Mouse (Mus musculus): Measurements from ENCODE around the gene Leap2.

Leap2 gene

GRCm38 (mm10) chr11:53423036-53423435, at the start of gene Leap2:
Gene Leap2, minus strand, starts transcription at chr11:53423170.
- DNase-seq (ENCODE audit: low spot score): no peak

GRCm38 (mm10) chr11:53472709-53473108, 49.7 kb upstream of the Leap2 start:
- DNase-seq (ENCODE audit: low spot score): no peak

GRCm38 (mm10) chr11:53469968-53470695, 47.2 kb upstream of the Leap2 start, which contains the start of gene Gm9837:
Gene Gm9837, minus strand, starts transcription at chr11:53470479.
- peak; percentile 95 for DNase-seq (ENCODE audit: low spot score)

- no peak for DNase-seq (ENCODE audit: low spot score)
These were observed 46.5 kb upstream of the Leap2 start for GRCm38 (mm10) chr11:53469294-53469967.

- DNase-seq (ENCODE audit: low spot score): peak; percentile 91
These were observed 43.4 kb upstream of the Leap2 start for GRCm38 (mm10) chr11:53466231-53466971.

GRCm38 (mm10) chr11:53463551-53464424, 40.8 kb upstream of the Leap2 start:
- peak; percentile 54 for DNase-seq (ENCODE audit: low spot score)

- no peak for DNase-seq (ENCODE audit: low spot score)
These were observed 38.8 kb upstream of the Leap2 start for GRCm38 (mm10) chr11:53461727-53462126.

GRCm38 (mm10) chr11:53460192-53460591, 37.2 kb upstream of the Leap2 start:
- DNase-seq (ENCODE audit: low spot score): no peak

- no peak for DNase-seq (ENCODE audit: low spot score)
These were observed 36.0 kb upstream of the Leap2 start for GRCm38 (mm10) chr11:53458996-53459395.

- DNase-seq (ENCODE audit: low spot score): no peak
These were observed 34.5 kb upstream of the Leap2 start for GRCm38 (mm10) chr11:53457372-53457954.

GRCm38 (mm10) chr11:53456474-53457371, 33.8 kb upstream of the Leap2 start, which contains the start of the genes Gm10447 and Shroom1:
Gene Gm10447, minus strand, starts transcription at chr11:53457110.
Gene Shroom1, plus strand, starts transcription at chr11:53457205.
- peak; percentile 63 for DNase-seq (ENCODE audit: low spot score)

GRCm38 (mm10) chr11:53453031-53453430, 30.1 kb upstream of the Leap2 start:
- DNase-seq (ENCODE audit: low spot score): no peak

- DNase-seq (ENCODE audit: low spot score): no peak
These were observed 29.4 kb upstream of the Leap2 start for GRCm38 (mm10) chr11:53452396-53452795.

- no peak for DNase-seq (ENCODE audit: low spot score)
These were observed 28.4 kb upstream of the Leap2 start for GRCm38 (mm10) chr11:53451361-53451760.

GRCm38 (mm10) chr11:53450070-53450705, 27.2 kb upstream of the Leap2 start:
- no peak for DNase-seq (ENCODE audit: low spot score)

GRCm38 (mm10) chr11:53448529-53448928, 25.6 kb upstream of the Leap2 start:
- no peak for DNase-seq (ENCODE audit: low spot score)

- no peak for DNase-seq (ENCODE audit: low spot score)
These were observed 25.0 kb upstream of the Leap2 start for GRCm38 (mm10) chr11:53447996-53448395.

- DNase-seq (ENCODE audit: low spot score): no peak
These were observed 23.2 kb upstream of the Leap2 start for GRCm38 (mm10) chr11:53446183-53446582.

- no peak for DNase-seq (ENCODE audit: low spot score)
These were observed 22.6 kb upstream of the Leap2 start for GRCm38 (mm10) chr11:53445562-53445961.

- no peak for DNase-seq (ENCODE audit: low spot score)
These were observed 20.9 kb upstream of the Leap2 start for GRCm38 (mm10) chr11:53443861-53444260.
